Mouse (Mus musculus) liver, embryonic 15.5 days (tissue): ENCODE measurements around the gene Nme8. TPM values are rescaled to one million over a fixed set of nuclear protein-coding genes. Genes with fewer than 3 reads are reported as not detected.

Experiments
- ATAC-seq: fragments of 200-750 bp; cut with Nextera tagmentation; 2 replicates; pipeline ENCODE4 v1.8.0; 2017; ENCODE audit warnings: moderate number of reproducible peaks, mild to moderate bottlenecking, moderate library complexity; ENCODE audit not compliant: insufficient read depth
- H3K27ac ChIP-seq: fragments of 300-500 bp; sonication (generic); replicated peaks from 2 replicates; pipeline ENCODE4 v1.5.1; 2015; ENCODE audit warnings: mild to moderate bottlenecking, inconsistent platforms
- H3K27me3 ChIP-seq: fragments of 300-500 bp; sonication (generic); 2 replicates; pipeline ENCODE4 v1.6.1; 2015; ENCODE audit warnings: mild to moderate bottlenecking, inconsistent platforms
- H3K36me3 ChIP-seq: fragments of 300-500 bp; sonication (generic); replicated peaks from 2 replicates; pipeline ENCODE4 v1.6.1; 2015; ENCODE audit warnings: moderate library complexity, mild to moderate bottlenecking, inconsistent platforms
- H3K4me1 ChIP-seq: fragments of 300-500 bp; sonication (generic); replicated peaks from 2 replicates; pipeline ENCODE4 v1.6.1; 2015; ENCODE audit warnings: inconsistent platforms
- H3K4me2 ChIP-seq: fragments of 300-500 bp; sonication (generic); 2 replicates; pipeline ENCODE4 v1.6.1; 2015; ENCODE audit warnings: moderate library complexity, mild to moderate bottlenecking, inconsistent platforms
- H3K4me3 ChIP-seq: fragments of 300-500 bp; sonication (generic); replicated peaks from 2 replicates; pipeline ENCODE4 v1.5.1; 2015; ENCODE audit warnings: mild to moderate bottlenecking, inconsistent platforms
- H3K9ac ChIP-seq: fragments of 300-500 bp; sonication (generic); 2 replicates; pipeline ENCODE4 v1.6.1; 2015; ENCODE audit warnings: moderate library complexity, mild to moderate bottlenecking, inconsistent platforms
- H3K9me3 ChIP-seq: fragments of 300-500 bp; sonication (generic); replicated peaks from 2 replicates; pipeline ENCODE4 v1.6.1; 2016; ENCODE audit warnings: inconsistent platforms
- WGBS: fragments of 180-500 bp; shearing (Covaris S2); methylation state at CpG from one replicate; pipeline ENCODE4 v1.1.7; 2015; ENCODE audit warnings: mixed read lengths; ENCODE audit not compliant: insufficient replicate concordance; 5-methylcytosine and 5-hydroxymethylcytosine counted together
- polyA plus RNA-seq: library from polyadenylated mRNA; unstranded; fragments of >200 nt; fragmentation: Nextera tagmentation; extraction: Ambion mirVana; gene quantifications from 2 replicates; pipeline ENCODE4 v1.2.1, GENCODE M21; 2015

Gene Nme8
- polyA plus RNA-seq, 1 experiment from 2014 or later, result not detected

DNA sequence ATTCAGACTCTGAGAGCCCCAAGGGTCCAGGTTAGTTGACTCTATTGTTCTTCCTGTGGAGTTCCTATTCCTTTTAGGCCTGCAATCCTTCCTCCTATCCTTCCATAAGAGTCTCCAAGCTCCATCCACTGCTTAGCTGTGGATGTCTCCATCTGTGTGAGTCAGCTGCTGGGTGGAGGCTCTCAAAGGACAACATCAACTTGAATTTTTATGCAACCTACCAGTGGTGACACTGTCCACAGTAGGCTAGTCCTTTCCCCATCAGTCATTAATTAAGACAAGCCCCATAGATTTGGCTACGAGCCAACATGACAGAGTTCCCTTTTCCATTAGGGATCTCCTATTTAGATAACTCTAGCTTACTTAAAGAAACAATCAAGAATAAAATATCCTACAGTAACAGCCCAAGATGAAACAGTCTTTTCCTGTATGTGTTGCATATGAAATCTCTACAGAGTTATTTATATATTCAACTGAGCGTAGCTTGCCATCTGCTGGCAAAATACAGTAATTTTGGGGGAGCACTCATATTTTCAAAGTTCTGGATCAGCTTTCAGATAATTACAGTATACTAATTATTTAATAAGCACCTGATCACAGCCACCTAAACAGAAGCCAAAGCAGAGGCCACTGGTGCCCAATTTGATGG lies 57.3 kb downstream of the Nme8 start:
- no peaks in the 10 kb centered on the region for H3K36me3 ChIP-seq
- 59% methylated on average over 2 of the region's 2 CpGs for WGBS
- H3K4me1 ChIP-seq, result no peaks in the 10 kb centered on the region
- H3K27me3 ChIP-seq, result no peaks in the 10 kb centered on the region; the same call in 1 of the 2 replicates
- H3K9ac ChIP-seq, result no peak overlapping the region
- H3K4me2 ChIP-seq, result no peak overlapping the region
- H3K4me3 ChIP-seq, result no peak overlapping the region
- no peak for ATAC-seq
- H3K27ac ChIP-seq, result no peak overlapping the region
- no peaks in the 10 kb centered on the region for H3K9me3 ChIP-seq

DNA sequence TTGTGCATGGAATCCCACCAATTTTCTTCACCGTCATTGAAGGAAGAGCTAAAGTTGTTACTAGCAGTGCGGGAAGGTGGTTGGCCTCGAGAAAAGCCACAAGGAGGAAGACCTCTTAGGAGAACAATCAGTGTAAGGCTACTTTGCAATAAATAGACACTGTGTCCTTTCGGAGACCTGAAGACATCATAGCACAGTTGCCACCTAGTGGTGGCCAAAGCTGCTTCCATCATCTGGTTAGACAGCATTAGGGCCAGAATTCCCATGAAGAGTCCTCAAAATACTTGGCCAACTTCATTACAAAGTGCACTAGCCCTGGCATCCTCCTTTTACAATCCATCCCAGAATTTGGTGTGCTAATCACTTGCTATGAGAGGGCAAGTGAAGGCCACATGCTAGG lies 61.5 kb downstream of the Nme8 start:
- H3K4me2 ChIP-seq, result no peak overlapping the region
- no peaks in the 10 kb centered on the region for H3K9me3 ChIP-seq
- peaks cover under 1% of the 10 kb centered on the region; the same call in 1 of the 2 replicates for H3K4me1 ChIP-seq
- WGBS, result 37% methylated on average over 4 of the region's 4 CpGs
- no peak overlapping the region for H3K9ac ChIP-seq
- no peak overlapping the region for H3K27ac ChIP-seq
- no peak for ATAC-seq
- H3K36me3 ChIP-seq, result no peaks in the 10 kb centered on the region
- H3K4me3 ChIP-seq, result no peak overlapping the region
- H3K27me3 ChIP-seq, result no peaks in the 10 kb centered on the region

DNA sequence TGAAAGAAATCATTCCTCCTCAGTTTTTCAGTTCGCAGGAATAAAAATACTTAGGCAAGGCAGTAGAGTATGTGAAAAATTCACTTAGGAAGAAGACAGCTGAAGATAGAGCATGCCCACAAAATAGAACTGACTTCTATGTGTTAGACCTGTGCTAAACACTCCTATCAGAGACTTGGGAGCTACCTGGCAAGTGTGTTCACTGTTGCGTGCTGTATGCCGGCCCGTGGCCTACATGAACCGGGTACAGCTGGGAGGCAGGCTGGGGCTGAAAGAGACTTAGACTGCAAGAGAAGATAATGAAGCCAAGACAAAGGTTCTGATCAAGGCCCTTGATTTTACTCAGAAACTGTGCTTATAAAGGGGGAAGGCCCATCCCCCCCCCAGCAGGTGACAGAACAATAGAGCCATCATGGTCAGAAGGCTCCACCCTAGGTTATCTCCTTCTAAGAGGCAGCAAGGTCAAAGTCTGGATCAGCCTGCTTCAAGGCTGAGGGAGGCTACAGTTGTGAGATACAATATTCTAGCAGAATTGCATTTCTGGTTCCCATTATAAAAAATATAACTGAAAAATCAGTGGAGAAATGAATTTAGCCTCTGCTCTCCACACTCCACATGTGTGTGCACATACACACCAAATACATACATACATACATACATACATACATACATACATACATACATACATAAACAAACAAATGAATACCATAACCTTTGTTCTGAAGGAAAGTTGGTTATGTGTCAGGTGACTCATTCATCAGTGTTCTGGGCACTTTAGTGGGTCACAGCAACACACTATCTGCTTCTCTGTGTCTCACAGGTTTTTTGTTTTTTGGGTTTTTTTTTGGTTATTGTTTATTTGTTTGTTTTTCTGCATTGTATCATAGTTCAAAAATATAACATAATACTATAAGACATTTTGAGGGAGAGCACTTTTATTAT lies 66.6 kb downstream of the Nme8 start:
- ATAC-seq, result no peak
- Histone ChIP-seq H3K36me3 (no peaks in the 10 kb centered on the region), H3K4me2 (no peak overlapping the region), H3K4me1 (peaks cover 19% of the 10 kb centered on the region), H3K4me3 (no peak overlapping the region), H3K27ac (no peak overlapping the region), H3K27me3 (no peaks in the 10 kb centered on the region), H3K9ac (no peak overlapping the region), H3K9me3 (no peaks in the 10 kb centered on the region)
- whole genome bisulfite sequencing, result 69% methylated on average over 5 of the region's 5 CpGs

DNA sequence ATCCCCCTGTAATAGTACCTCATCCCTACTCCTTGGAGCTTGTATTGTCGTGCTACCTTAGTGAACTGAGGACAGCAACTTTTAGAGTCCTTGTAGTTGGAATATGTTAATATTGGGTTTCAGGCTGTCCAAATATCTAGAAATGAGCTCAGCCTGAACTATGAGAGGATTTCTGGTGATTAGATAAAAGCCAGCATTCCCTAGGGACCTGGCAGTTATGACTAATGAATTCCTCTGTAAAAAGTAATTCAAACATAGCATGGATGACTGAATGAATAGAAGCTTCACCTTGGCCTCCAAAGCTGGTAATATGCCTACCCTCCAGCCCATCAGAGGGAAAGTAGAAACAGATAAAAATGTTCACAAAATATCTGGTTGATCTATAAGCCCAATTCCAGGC lies 71.1 kb downstream of the Nme8 start:
- no peak for ATAC-seq
- Histone ChIP-seq H3K4me2 (no peak overlapping the region), H3K9ac (no peak overlapping the region), H3K9me3 (no peaks in the 10 kb centered on the region), H3K27me3 (peaks cover 25% of the 10 kb centered on the region), H3K27ac (no peak overlapping the region), H3K4me1 (peaks cover 33% of the 10 kb centered on the region), H3K4me3 (no peak overlapping the region), H3K36me3 (no peaks in the 10 kb centered on the region)
- 66% methylated on average over 1 of the region's 1 CpGs for WGBS

DNA sequence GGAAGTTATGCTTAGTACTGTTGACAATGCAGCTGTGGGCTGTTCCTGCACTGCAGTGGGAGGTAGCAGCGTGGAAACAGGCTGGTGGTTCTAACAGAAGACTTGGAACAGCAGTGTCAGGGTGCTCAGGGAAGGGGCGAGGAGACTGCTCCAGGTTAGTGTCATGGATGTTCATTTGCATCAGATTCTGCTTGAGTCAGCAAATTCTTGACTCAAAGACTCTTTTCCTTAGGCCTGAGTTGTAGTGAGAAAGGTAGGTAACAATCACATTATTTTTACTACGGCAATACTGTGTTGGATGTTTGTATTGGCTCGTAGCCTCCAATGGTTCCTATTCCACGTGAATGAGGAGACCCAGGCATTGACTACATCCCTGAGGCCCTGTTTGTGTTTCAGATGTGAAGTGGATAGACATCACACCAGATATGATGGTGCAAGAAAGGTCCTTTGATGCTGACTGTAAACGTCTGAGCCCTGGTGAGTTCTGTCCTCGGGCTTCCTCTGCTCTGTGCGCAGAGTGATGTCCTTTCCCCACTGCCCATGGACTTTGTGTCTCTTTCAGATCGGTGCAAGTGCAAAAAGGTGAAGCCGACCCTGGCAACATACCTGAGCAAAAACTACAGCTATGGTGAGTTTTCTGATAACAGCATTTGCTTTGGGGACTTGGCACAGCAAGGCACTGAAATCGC lies 72.8 kb downstream of the Nme8 start:
- Histone ChIP-seq H3K36me3 (no peaks in the 10 kb centered on the region), H3K9me3 (no peaks in the 10 kb centered on the region), H3K4me1 (peaks cover 31% of the 10 kb centered on the region), H3K4me2 (no peak overlapping the region), H3K27ac (no peak overlapping the region), H3K9ac (no peak overlapping the region), H3K4me3 (no peak overlapping the region), H3K27me3 (peaks cover 25% of the 10 kb centered on the region)
- no peak for ATAC-seq
- 68% methylated on average over 11 of the region's 11 CpGs for WGBS

DNA sequence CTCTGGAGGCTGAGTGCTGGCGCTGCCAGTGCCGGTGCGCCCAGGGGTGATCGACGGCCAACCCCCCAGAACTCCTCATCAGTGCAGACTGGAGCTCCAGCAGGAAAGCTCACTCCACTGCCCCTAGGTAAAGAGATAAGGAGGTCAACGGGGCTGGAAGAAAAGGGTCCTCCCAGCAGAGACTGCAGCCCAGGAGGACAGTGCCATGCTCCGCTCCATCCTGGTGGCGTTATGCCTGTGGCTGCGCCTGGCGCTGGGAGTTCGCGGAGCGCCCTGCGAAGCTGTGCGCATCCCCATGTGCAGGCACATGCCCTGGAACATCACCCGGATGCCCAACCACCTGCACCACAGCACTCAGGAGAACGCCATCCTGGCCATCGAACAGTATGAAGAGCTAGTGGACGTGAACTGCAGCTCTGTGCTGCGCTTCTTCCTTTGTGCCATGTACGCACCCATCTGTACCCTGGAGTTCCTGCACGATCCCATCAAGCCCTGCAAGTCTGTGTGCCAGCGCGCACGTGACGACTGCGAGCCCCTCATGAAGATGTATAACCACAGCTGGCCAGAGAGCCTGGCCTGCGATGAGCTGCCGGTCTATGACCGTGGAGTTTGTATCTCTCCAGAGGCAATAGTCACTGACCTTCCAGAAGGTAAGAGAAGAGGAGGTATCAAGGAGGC lies 74.2 kb downstream of the Nme8 start:
- no peak for ATAC-seq
- Histone ChIP-seq H3K27ac (no peak overlapping the region), H3K4me2 (peak overlapping the region; percentile 87), H3K9ac (peak overlapping the region; percentile 27; the same call in 1 of the 2 replicates), H3K4me1 (peaks cover 36% of the 10 kb centered on the region), H3K27me3 (peaks cover 25% of the 10 kb centered on the region), H3K36me3 (no peaks in the 10 kb centered on the region), H3K4me3 (peak overlapping the region; percentile 55), H3K9me3 (no peaks in the 10 kb centered on the region)
- WGBS, result 25% methylated on average over 30 of the region's 30 CpGs

DNA sequence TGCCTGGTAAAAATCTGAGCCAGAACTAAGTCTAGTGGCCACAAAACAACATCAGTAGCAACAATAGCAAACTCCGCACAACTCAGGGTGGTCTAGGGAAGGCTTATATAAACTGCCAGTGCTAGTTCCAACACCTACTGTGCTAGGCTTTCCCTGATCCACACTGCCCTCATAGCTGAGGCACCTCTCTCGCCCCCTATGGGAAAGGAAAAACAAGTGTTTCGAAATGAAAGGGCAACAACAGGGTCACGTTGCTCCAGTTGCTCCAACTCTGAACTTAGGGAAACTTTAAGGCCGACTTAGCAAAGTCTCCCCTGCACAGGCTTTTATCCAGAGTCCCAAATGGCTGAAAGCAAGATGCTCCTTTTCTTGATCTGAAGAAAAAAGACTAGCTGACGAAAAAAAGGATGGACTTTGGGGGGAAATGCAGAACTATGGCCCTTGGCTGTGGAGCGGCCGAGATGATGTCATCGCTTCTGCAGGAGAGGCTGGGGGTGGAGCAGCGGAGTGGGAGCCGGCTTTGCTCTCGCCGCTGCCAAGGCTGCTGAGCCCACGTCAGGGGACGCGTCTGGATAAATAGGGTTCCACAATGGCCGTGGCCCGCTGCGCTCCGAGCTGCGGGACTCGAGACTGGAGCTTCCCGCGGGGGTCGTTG lies 74.9 kb downstream of the Nme8 start, which contains the start of gene Sfrp4:
TSS of gene Sfrp4 (plus strand) at position 532 of the 655 bp plus-strand sequence.
- 3% methylated on average over 25 of the region's 25 CpGs for WGBS
- H3K9ac ChIP-seq, result peak within 1 kb of the TSS; percentile 27; the same call in 1 of the 2 replicates
- no peak within 1 kb of the TSS for H3K27ac ChIP-seq
- peak within 1 kb of the TSS; percentile 55 for H3K4me3 ChIP-seq
- 0 out of 2 replicates have a peak, but pooled peaks have one; percentile 35 for ATAC-seq
- peak within 1 kb of the TSS; percentile 87 for H3K4me2 ChIP-seq
- H3K9me3 ChIP-seq, result no peaks in the 10 kb centered on the region
- H3K27me3 ChIP-seq, result peaks cover 25% of the 10 kb centered on the region
- H3K4me1 ChIP-seq, result peaks cover 36% of the 10 kb centered on the region
- H3K36me3 ChIP-seq, result no peaks in the 10 kb centered on the region

DNA sequence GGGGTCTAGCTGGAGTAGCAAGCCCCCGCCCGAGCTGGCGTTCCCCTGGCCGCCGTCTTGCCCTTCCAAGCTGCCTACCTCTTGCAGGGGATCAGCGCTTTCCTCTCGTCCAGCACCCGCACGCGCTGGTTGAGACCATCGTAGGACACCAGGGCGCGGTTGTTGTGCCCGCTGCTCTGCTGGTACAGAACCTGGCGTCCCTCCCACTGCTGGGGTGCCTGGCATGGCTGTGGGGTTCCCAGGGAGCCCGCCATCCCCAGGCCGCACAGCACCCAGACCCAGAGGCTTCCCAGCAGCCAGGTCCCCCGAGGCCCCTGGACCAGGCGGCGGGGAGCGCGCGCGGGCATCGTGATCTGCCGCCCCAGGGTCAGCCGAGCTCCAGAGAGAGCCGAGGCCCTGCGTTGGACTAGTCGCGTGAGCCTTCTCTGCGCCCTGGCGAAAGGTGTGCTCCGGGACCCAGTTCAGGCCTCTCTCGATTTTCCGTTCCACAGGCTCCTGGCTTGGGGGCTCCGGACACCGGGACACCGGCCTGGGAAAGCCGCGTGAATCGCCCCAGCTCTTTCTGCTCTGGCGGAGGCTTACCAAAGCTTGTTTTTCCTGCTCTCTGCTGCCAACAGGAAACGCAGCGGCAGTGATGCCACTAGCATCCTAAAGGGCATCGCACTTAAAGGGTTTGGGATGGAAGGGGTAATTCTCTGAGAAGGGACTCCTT lies 78.2 kb downstream of the Nme8 start, which contains the start of gene Epdr1:
TSS of gene Epdr1 (minus strand) at position 712 of the 712 bp plus-strand sequence.
- under 1% methylated on average over 46 of the region's 46 CpGs for WGBS
- H3K27ac ChIP-seq, result peak within 1 kb of the TSS; percentile 73
- H3K4me3 ChIP-seq, result peak within 1 kb of the TSS; percentile 75
- H3K27me3 ChIP-seq, result peaks cover 16% of the 10 kb centered on the region
- peak within 1 kb of the TSS; percentile 74 for H3K9ac ChIP-seq
- peak; percentile 66 for ATAC-seq
- H3K36me3 ChIP-seq, result no peaks in the 10 kb centered on the region
- peaks cover 33% of the 10 kb centered on the region for H3K4me1 ChIP-seq
- H3K4me2 ChIP-seq, result peak within 1 kb of the TSS; percentile 95
- no peaks in the 10 kb centered on the region for H3K9me3 ChIP-seq

DNA sequence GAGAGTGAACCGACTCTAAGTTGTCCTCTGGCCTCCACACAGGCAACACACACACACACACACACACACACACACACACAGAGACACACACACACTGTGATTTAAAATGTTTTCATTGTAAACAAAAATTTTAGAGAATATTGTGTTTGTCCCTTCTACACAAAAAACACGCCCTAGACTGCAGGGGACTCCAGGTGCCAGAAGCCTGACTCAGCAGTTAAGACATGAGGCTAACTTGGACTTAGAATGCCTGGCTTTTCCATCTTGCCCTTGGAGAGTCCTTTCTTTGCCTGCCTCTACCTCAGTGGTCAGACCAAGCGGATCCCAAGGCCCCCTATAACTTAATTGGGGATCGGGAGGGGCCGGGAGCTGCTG lies 78.8 kb downstream of the Nme8 start:
- peak overlapping the region; percentile 95 for H3K4me2 ChIP-seq
- peak overlapping the region; percentile 75 for H3K4me3 ChIP-seq
- peaks cover 11% of the 10 kb centered on the region for H3K27me3 ChIP-seq
- H3K9ac ChIP-seq, result peak overlapping the region; percentile 74
- peaks cover 33% of the 10 kb centered on the region for H3K4me1 ChIP-seq
- peak; percentile 72 for ATAC-seq
- WGBS, result 8% methylated on average over 5 of the region's 5 CpGs
- H3K27ac ChIP-seq, result peak overlapping the region; percentile 73
- no peaks in the 10 kb centered on the region for H3K36me3 ChIP-seq
- H3K9me3 ChIP-seq, result no peaks in the 10 kb centered on the region
